ENCODE assay signal across 9 mouse cellular contexts in the genomic region with DNA sequence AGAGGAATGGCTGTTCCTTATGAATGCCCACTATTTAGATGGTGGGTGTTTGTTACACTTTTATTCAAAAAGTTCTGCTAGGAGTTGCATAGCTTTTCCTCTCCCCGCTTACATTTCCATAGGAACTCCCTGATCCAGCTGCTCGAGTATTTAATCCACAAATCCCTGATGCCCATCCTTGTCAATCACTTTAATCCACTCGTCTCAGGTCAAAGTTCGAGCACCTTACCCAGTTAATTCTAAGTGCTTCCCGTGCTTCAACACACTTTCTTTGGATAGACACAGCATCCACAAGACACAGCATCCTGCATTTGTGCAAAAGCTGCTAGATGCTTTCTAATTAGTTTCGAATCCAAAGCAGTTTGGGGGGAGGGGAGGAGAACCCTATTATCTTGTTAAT. TPM values are rescaled to one million over a fixed set of nuclear protein-coding genes. Genes with fewer than 3 reads are reported as not detected.
DNase-seq lines count a peak whose midpoint lies in the region; ATAC-seq and TF ChIP-seq lines count a peak whose summit lies in the region.
"Had no signal": no experiment of that assay in that cellular context is flagged by ENCODE, and none has a peak within 500 bp of the region (broad histone marks: within the 10 kb centered on the region; RNA-seq: fewer than 3 reads in every experiment).

No protein-coding gene starts in this region.

- H3K9me3 ChIP-seq in heart, embryonic 15.5 days (replicated peaks) = no peaks in the 10 kb centered on the region
- H3K9me3 ChIP-seq in E14TG2a.4 (ENCODE audit: low read length) = peaks cover under 1% of the 10 kb centered on the region; the same call in 1 of the 2 replicates
- H3K9me3 ChIP-seq in embryonic facial prominence, embryonic 13.5 days = no peaks in the 10 kb centered on the region
- H3K9me3 ChIP-seq in liver, embryonic 15.5 days (replicated peaks) = no peaks in the 10 kb centered on the region

- H3K9ac ChIP-seq in heart, embryonic 15.5 days = 0 out of 2 replicates have a peak overlapping the region, but pooled peaks have one; percentile 84
- H3K9ac ChIP-seq in embryonic facial prominence, embryonic 13.5 days = peak overlapping the region; percentile 78
- H3K9ac ChIP-seq in liver, embryonic 15.5 days = peak overlapping the region; percentile 30; the same call in 1 of the 2 replicates

- peaks cover 3% of the 10 kb centered on the region; the same call in 1 of the 2 replicates for H3K36me3 ChIP-seq in heart, embryonic 15.5 days
- peaks cover 36% of the 10 kb centered on the region for H3K36me3 ChIP-seq in E14TG2a.4 (ENCODE audit: insufficient read depth, low read length)
- H3K36me3 ChIP-seq in embryonic facial prominence, embryonic 13.5 days = peaks cover 8% of the 10 kb centered on the region; the same call in 1 of the 2 replicates
- no peaks in the 10 kb centered on the region for H3K36me3 ChIP-seq in liver, embryonic 15.5 days (replicated peaks)

- DNase-seq in heart, postnatal 25 days (ENCODE audit: low spot score) = no peak
- DNase-seq in right cerebral cortex, postnatal 4 days = no peak
- no peak for DNase-seq in adrenal gland, adult 8-10 months
- no peak for DNase-seq in ovary, adult 18-20 months (ENCODE audit: low spot score)
- DNase-seq: adrenal gland, postnatal 36 days had no signal

- no peak for TF ChIP-seq CTCF in E14TG2a.4 (conservative IDR thresholded peaks at IDR 0.05; ENCODE audit: low read length)

- H3K4me3 ChIP-seq in heart, embryonic 15.5 days = peak overlapping the region; percentile 84
- H3K4me3 ChIP-seq in E14TG2a.4 (replicated peaks; ENCODE audit: low read length) = peak overlapping the region; percentile 91
- peak overlapping the region; percentile 63 for H3K4me3 ChIP-seq in embryonic facial prominence, embryonic 13.5 days
- H3K4me3 ChIP-seq in liver, embryonic 15.5 days (replicated peaks) = peak overlapping the region; percentile 66

- H3K27me3 ChIP-seq in heart, embryonic 15.5 days = no peaks in the 10 kb centered on the region
- no peaks in the 10 kb centered on the region for H3K27me3 ChIP-seq in E14TG2a.4 (ENCODE audit: insufficient read depth, low read length)
- H3K27me3 ChIP-seq in embryonic facial prominence, embryonic 13.5 days = no peaks in the 10 kb centered on the region
- H3K27me3 ChIP-seq in liver, embryonic 15.5 days = no peaks in the 10 kb centered on the region

- WGBS in heart, embryonic 15.5 days = 64% methylated on average over 6 of the region's 6 CpGs
- 45% methylated on average over 6 of the region's 6 CpGs for WGBS in embryonic facial prominence, embryonic 13.5 days
- WGBS in liver, embryonic 15.5 days (ENCODE audit: insufficient replicate concordance) = 51% methylated on average over 6 of the region's 6 CpGs

- H3K4me2 ChIP-seq in heart, embryonic 15.5 days = peak overlapping the region; percentile 68
- peak overlapping the region; percentile 70 for H3K4me2 ChIP-seq in embryonic facial prominence, embryonic 13.5 days
- H3K4me2 ChIP-seq in liver, embryonic 15.5 days = peak overlapping the region; percentile 83

- peaks cover 52% of the 10 kb centered on the region for H3K4me1 ChIP-seq in heart, embryonic 15.5 days (replicated peaks)
- peaks cover 30% of the 10 kb centered on the region for H3K4me1 ChIP-seq in E14TG2a.4 (replicated peaks; ENCODE audit: low read depth, low read length)
- peaks cover 35% of the 10 kb centered on the region for H3K4me1 ChIP-seq in embryonic facial prominence, embryonic 13.5 days
- H3K4me1 ChIP-seq in liver, embryonic 15.5 days (replicated peaks) = peaks cover 32% of the 10 kb centered on the region

- intact Hi-C loops in heart, postnatal 25 days (cut with DNase I) = loop anchor here (2.0 kb wide), 2 partner anchors 20 to 30 kb away; no protein-coding TSS in a partner anchor

- no peak for ATAC-seq in heart, embryonic 15.5 days (replicated peaks; ENCODE audit: insufficient number of reproducible peaks, insufficient read depth, low FRiP score, low read depth)
- no peak for ATAC-seq in embryonic facial prominence, embryonic 13.5 days (ENCODE audit: insufficient number of reproducible peaks, insufficient read depth, low FRiP score, low TSS enrichment, low read depth)
- ATAC-seq in liver, embryonic 15.5 days (ENCODE audit: insufficient read depth) = no peak

- H3K27ac ChIP-seq in heart, embryonic 15.5 days = no peak overlapping the region
- H3K27ac ChIP-seq in embryonic facial prominence, embryonic 13.5 days = no peak overlapping the region
- H3K27ac ChIP-seq in liver, embryonic 15.5 days (replicated peaks) = no peak overlapping the region

RNA-seq across cellular contexts. Expression of a gene that starts 1.5 kb away (rescaled TPM):
- 155 and 189 TPM in 2 replicates for polyA plus RNA-seq in heart, embryonic 15.5 days (2015; fragmentation: Nextera tagmentation; extraction: Ambion mirVana)
- 100 to 1,000 TPM; 662 to 714 TPM for total RNA-seq in heart, postnatal 25 days (2021)
- polyA plus RNA-seq in embryonic facial prominence, embryonic 13.5 days (2015; fragmentation: Nextera tagmentation; extraction: Ambion mirVana) = 106 and 110 TPM in 2 replicates
- 114 and 120 TPM in 2 replicates for polyA plus RNA-seq in liver, embryonic 15.5 days (2015; fragmentation: Nextera tagmentation; extraction: Ambion mirVana)
- 100 to 1,000 TPM; 375 to 489 (median 428) TPM for total RNA-seq in adrenal gland, adult 8-10 months (2022)

RNA-seq across cellular contexts. Expression of a gene that starts 32.6 kb away (rescaled TPM):
- polyA plus RNA-seq in heart, embryonic 15.5 days (2015; fragmentation: Nextera tagmentation; extraction: Ambion mirVana) = 9.4 and 11.9 TPM in 2 replicates
- 10 to 100 TPM; 33.7 to 34.8 TPM for total RNA-seq in heart, postnatal 25 days (2021)
- polyA plus RNA-seq in embryonic facial prominence, embryonic 13.5 days (2015; fragmentation: Nextera tagmentation; extraction: Ambion mirVana) = 2.2 and 2.4 TPM in 2 replicates
- polyA plus RNA-seq in liver, embryonic 15.5 days (2015; fragmentation: Nextera tagmentation; extraction: Ambion mirVana) = 0.25 and 0.28 TPM in 2 replicates
- 10 to 100 TPM; 11.6 to 19.1 (median 12.0) TPM for total RNA-seq in adrenal gland, adult 8-10 months (2022)

Comparison
In these comparisons a context has a peak if more than half of its experiments do, and no peak if none do; other contexts are left out.
1. H3K9ac ChIP-seq: peak in every context shown above with its lines; median percentile 84 in heart, embryonic 15.5 days; 78 in embryonic facial prominence, embryonic 13.5 days; 30 in liver, embryonic 15.5 days.